Mouse (Mus musculus): ENCODE data around the gene Oit3. TPM values are rescaled to one million over a fixed set of nuclear protein-coding genes. Genes with fewer than 3 reads are reported as not detected.
A peak's percentile ranks its signal among the peaks of the same experiment; 100 is the strongest.

The Oit3 gene
- total RNA-seq (2021): not detected
- long read RNA-seq, experiment 1: 0 reads
- long read RNA-seq, experiment 2: 0 reads

DNA sequence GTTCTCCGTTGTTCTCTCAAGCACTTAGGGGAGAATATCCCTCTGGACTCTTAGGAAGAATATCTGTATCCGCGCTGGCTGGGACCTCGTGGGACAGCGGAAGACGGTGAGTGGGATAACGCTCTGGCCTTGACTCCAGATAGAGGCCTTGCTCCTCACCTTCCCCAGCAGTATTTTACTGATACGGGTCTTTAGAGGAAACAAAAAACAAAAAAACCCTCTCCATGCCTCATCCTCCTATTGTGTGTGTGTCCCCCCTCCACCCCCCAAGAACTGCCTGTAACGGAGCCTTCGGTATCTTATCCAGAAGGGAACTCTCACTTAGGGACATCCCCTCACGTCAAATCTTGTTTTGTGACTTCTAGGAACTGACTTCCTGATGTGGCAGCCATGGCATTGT, at the start of gene Oit3:
Gene Oit3 (minus strand): TSS at position 44 of the 400 bp plus-strand sequence.
- DNase-seq: no peak

DNA sequence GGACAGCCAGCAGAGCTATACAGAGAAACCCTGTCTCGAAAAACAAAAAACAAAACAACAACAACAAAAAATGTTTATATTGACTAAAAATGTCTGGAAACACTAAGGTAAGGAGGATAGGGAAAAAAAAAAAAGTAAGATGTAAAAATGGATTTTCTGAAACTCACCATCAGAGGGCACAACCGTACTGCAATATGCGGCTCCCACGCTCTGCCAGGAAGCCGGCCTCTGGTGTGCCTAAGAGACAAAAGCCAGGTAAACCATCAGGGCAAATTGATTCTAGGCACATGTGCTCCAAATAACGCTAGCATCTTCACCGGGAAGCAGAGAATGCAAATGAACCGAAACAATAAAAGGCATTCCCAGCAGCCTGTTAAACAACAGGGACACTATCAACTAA, 49.3 kb upstream of the Oit3 start:
- DNase-seq: peak in 1 of 2 experiments; percentile 21

DNA sequence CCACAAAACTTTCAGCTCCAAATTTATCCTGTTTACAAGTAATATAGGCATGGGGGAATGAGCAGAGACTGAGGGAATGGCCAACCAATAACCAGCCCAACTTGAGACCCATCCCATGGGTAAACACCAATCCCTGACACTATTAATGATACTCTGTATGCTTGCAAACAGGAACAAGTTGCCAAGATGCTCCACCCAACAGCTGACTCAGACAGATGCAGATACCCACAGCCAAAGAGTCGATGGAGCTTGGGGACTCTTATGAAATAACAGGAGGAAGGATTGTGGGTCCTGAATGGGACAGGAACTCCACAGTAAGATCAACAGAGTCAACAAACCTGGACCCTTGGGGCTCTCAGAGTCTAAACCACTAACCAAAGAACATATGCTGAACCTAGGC, 47.8 kb upstream of the Oit3 start:
- peak; percentile 39 for DNase-seq

- no peak for DNase-seq
These were observed 45.8 kb upstream of the Oit3 start for GRCm38 (mm10) chr10:59487351-59487750.

GRCm38 (mm10) chr10:59484318-59484717, 42.7 kb upstream of the Oit3 start:
- no peak for DNase-seq

DNA sequence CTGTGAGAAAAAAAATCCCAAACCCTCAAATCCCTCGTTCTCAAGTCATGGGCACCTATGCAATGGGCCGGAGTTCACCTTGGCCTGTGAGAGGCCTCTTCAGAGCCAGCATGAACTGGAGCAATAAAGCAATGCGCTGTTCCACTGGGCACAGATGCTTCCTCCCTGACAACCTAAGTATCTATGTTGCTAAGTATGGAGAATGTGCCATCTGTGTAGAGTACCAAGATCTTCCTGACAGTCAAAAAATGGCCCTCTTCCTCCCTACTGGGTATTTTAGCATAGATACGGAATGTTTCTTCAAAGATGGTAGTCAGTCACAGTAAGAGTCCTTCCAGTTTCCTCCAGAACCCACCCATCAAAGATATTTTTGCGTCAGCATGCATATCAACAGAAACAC, 39.8 kb upstream of the Oit3 start:
- DNase-seq: no peak

DNA sequence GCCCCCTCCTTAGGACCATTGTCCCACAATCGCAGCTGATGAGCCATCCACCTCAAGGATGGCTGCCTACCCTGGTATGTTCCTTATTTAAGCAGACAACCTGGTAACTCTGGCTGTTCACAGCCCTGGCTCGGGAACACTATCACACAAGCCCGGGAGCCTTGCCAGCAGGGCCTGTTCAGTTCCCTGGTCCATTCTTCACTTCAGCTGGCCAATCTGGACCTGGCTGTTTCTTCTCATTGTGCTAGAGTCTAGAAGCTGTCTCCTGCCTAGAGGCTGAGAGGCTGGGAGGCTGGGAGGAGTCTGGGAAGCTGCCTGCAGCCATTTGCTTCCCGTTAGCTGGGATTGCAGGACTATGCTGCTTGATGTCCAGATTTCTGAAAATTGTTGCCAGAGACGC, 28.9 kb upstream of the Oit3 start:
- DNase-seq: peak; percentile 62 to 63

DNA sequence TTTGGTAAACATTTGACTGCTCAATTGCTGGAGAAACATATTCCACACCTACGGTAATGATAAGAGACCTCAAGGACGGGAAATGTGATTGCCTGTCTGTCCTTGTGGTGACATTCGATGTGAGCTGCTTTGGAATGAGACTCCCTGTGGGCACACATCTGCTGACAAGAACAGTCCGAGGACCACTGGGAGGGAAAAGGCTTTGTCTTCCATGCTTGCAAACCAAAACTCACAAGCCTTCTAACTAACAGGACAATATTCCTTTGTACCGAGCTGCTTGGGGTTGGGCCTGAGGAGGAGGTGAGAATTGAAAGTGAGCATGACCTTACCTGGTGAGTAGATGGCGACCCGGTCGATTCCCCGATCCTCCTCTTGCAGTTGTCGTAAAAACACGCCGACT, 25.7 kb upstream of the Oit3 start:
- DNase-seq: no peak

DNA sequence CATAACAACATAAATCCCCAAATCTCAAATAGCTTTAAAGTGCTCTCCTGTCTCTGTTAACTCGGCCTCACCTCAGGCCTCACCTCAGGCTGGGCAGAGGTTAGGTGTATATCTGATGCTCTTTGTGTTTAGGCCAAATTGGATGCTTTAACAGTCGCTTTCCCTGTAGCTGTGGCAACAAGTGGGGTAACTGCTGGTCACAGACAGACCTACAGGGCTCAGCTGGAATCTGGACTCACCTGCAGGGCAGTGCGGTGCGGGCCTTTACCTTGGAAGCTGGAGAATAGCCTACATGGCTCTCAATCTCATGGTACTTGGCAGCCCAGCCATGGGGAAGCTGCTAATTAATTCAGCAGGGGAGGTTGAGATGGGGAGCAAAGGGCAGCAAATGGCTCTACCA, 25.0 kb upstream of the Oit3 start:
- no peak for DNase-seq

- DNase-seq: no peak
These were observed 24.0 kb upstream of the Oit3 start for GRCm38 (mm10) chr10:59465546-59465945.

DNA sequence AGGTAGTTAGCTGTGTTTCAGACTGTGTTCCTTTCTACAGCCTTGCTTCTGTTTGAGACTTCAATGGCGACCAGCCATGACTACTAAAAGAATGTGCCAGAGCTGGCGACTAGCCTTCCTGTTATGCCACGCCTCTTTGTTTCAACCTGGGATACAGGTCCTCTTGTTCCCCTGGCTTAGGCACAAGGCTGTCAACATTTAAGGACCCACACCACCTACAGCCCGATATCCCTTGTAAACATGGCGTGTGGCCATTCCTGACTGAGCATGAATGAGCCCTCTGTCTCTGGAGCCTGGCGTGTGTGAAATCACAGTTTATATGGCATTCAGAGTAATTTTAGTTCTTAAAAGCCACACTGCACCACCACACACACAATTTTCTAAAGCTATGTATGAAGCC, 20.7 kb upstream of the Oit3 start:
- no peak for DNase-seq

DNA sequence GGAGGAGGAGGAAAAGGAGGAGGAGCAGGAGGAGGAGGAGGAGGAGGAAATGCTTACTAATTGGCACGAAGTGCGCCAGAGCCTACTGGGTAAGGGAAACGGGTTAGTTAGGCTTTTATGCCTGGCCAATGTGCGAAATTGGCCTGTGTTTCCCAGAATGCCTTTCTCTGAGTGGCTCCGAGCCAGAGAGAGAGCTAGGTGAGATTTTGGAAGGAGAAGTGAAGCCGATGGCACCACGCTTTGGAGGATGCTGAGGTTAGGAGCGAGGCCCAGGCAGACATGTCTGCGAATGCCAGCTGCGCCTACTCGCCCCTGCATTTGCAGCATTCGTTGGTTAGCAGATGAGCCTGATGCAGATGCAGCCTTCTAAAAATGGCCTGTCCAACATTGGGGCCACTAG, 18.2 kb upstream of the Oit3 start:
- DNase-seq: no peak

DNA sequence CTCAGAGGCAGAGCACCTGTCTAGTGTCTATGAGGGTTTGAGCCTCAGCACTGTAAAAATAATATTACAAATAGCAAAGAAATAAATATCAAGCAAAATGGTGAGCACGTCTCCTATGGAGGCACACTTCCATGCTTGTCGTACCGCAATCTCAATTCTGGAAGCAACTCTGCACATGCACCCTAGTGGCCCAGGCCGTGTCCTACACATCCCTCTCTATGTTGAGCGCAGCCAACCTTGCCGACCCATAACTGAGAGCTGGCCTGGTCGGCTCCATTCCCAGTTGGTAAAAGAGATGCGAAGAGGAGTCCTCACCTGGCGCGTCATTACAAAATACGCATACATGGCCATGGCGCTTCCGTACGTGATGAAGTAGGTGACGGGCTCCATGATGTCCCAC, 13.1 kb upstream of the Oit3 start:
- no peak for DNase-seq

GRCm38 (mm10) chr10:59451839-59452238, 10.3 kb upstream of the Oit3 start:
- DNase-seq: peak; percentile 18 to 45

- DNase-seq: no peak
These were observed 6.0 kb upstream of the Oit3 start for GRCm38 (mm10) chr10:59447546-59447945.

- no peak for DNase-seq
These were observed 5.4 kb upstream of the Oit3 start for GRCm38 (mm10) chr10:59446911-59447437.

- DNase-seq: no peak
These were observed 3.1 kb upstream of the Oit3 start for GRCm38 (mm10) chr10:59444635-59445034.

GRCm38 (mm10) chr10:59444106-59444505, 2.5 kb upstream of the Oit3 start:
- DNase-seq: no peak

GRCm38 (mm10) chr10:59443212-59443611, 1.6 kb upstream of the Oit3 start:
- peak; percentile 19 to 24 for DNase-seq

GRCm38 (mm10) chr10:59440177-59440576, 1.4 kb downstream of the Oit3 start:
- DNase-seq: no peak

DNA sequence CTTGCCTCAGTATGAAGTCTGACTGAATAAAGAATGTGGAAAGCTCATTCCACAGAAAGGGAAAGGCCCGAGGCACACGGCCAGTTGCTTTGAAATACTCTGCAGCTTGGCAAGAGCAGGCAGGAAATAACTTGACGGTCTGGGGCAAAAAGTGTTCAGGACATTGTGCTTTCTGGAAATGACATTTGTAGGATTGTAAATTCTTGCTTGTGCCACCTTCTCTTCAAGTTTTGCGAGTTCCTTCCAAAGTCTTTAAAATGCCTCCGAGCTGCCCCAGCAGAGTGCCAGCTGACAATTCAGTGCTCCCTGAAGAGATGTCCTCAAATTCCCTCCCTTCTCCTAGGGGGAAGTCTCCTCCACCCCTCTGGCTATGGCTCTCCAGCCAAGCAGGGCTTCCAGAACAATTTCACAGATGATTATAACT, 2.1 kb downstream of the Oit3 start:
- peak; percentile 71 to 77 for DNase-seq

DNA sequence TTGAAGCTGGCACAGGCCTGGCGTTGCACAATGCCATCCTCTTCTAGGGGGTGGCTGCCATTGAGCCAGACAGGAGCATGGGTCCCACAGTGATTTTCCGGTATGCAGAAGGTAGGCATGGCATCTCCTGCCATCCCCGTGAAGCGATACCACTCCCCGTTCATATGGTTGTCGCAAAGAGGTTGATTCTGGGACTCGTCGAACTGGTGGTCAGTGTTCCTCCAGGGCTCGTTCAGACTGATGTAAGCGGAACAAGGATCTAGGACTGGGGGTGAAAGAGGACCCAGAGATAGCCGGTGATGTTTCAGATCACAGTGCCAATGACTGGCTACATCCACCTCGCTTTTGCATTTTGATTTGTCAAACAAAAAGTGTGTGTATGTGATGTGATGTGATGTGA, 2.9 kb downstream of the Oit3 start:
- DNase-seq: no peak

- DNase-seq: no peak
These were observed 5.8 kb downstream of the Oit3 start for GRCm38 (mm10) chr10:59435746-59436145.

GRCm38 (mm10) chr10:59430701-59431218, 10.8 kb downstream of the Oit3 start:
- DNase-seq: peak in 1 of 2 experiments; percentile 18
